Mouse (Mus musculus) mature B cell (primary cell): ENCODE data around the gene Brd9.
"Not testable (repeated sequence)": the region's sequence is repeated elsewhere in the genome, so short reads cannot be mapped to it uniquely, and the experiment has no call there.

Experiments
- in situ Hi-C: fragments of 300-500 bp; cut with MboI; formaldehyde crosslinking; loops from 2 replicates; pipeline ENCODE4 v1.14.3; 2019

Gene Brd9

GRCm38 (mm10) chr13:73990761-73991160, 53.1 kb downstream of the Brd9 start:
- in situ Hi-C loops, result no loop called here

- in situ Hi-C loops, result no loop called here
Observed at GRCm38 (mm10) chr13:73991267-73991666, 53.7 kb downstream of the Brd9 start.

GRCm38 (mm10) chr13:73996456-73996855, 58.8 kb downstream of the Brd9 start:
- in situ Hi-C loops, result no loop called here

- in situ Hi-C loops, result no loop called here
Observed at GRCm38 (mm10) chr13:74000519-74000918, 62.9 kb downstream of the Brd9 start.

- in situ Hi-C loops, result no loop called here
Observed at GRCm38 (mm10) chr13:74000961-74001360, 63.4 kb downstream of the Brd9 start.

GRCm38 (mm10) chr13:74001492-74001891, 63.9 kb downstream of the Brd9 start:
- in situ Hi-C loops, result no loop called here

- in situ Hi-C loops, result not testable (repeated sequence)
Observed at GRCm38 (mm10) chr13:74006881-74007280, 69.3 kb downstream of the Brd9 start.

GRCm38 (mm10) chr13:74008216-74008615, 70.6 kb downstream of the Brd9 start:
- in situ Hi-C loops, result not testable (repeated sequence)

- in situ Hi-C loops, result no loop called here
Observed at GRCm38 (mm10) chr13:74008948-74009718, 71.5 kb downstream of the Brd9 start, which contains the start of gene Tppp. Tppp (plus strand) TSS chr13:74009407.

GRCm38 (mm10) chr13:74009791-74010614, 72.4 kb downstream of the Brd9 start:
- in situ Hi-C loops, result no loop called here
